Mouse (Mus musculus) limb, embryonic 14.5 days (tissue): ENCODE data around the gene Ctdspl2. TPM values are rescaled to one million over a fixed set of nuclear protein-coding genes. Genes with fewer than 3 reads are reported as not detected.
A peak's percentile ranks its signal among the peaks of the same experiment; 100 is the strongest.
"Not testable (repeated sequence)": the region's sequence is repeated elsewhere in the genome, so short reads cannot be mapped to it uniquely, and the experiment has no call there.

ENCODE experiments used
- ATAC-seq: fragments of 200-750 bp; cut with Nextera tagmentation; 2 replicates; pipeline ENCODE4 v1.8.0; 2017; ENCODE audit warnings: low read depth, moderate number of reproducible peaks, moderate TSS enrichment; ENCODE audit not compliant: low FRiP score
- DNase-seq: peaks from one replicate; pipeline ENCODE4 v3.0.0-alpha.2; 2015; ENCODE audit warnings: low spot score
- H3K27ac ChIP-seq: fragments of 300-500 bp; sonication (generic); replicated peaks from 2 replicates; pipeline ENCODE4 v1.5.1; 2014; ENCODE audit warnings: low read depth, mild to moderate bottlenecking, low read length, moderate library complexity, mixed read lengths
- H3K27me3 ChIP-seq: fragments of 300-500 bp; sonication (generic); 2 replicates; pipeline ENCODE4 v1.6.1; 2014; ENCODE audit warnings: low read length, mixed read lengths; ENCODE audit not compliant: control insufficient read depth, insufficient read depth
- H3K36me3 ChIP-seq: fragments of 300-500 bp; sonication (generic); 2 replicates; pipeline ENCODE4 v1.6.1; 2014; ENCODE audit warnings: mild to moderate bottlenecking, low read length, moderate library complexity, mixed read lengths; ENCODE audit not compliant: control insufficient read depth, insufficient read depth
- H3K4me1 ChIP-seq: fragments of 300-500 bp; sonication (generic); 2 replicates; pipeline ENCODE4 v1.6.1; 2014; ENCODE audit warnings: antibody characterized with exemption, low read length, mixed read lengths; ENCODE audit not compliant: control insufficient read depth, insufficient read depth
- H3K4me2 ChIP-seq: fragments of 300-500 bp; sonication (generic); replicated peaks from 2 replicates; pipeline ENCODE4 v1.6.1; 2014; ENCODE audit warnings: low read depth, mild to moderate bottlenecking, low read length, moderate library complexity; ENCODE audit not compliant: severe bottlenecking
- H3K4me3 ChIP-seq: fragments of 300-500 bp; sonication (generic); replicated peaks from 2 replicates; pipeline ENCODE4 v1.5.1; 2014; ENCODE audit warnings: low read length
- H3K9ac ChIP-seq: fragments of 300-500 bp; sonication (generic); 2 replicates; pipeline ENCODE4 v1.6.1; 2014; ENCODE audit warnings: mild to moderate bottlenecking, low read depth, low read length, moderate library complexity; ENCODE audit not compliant: severe bottlenecking
- H3K9me3 ChIP-seq: fragments of 300-500 bp; sonication (generic); 2 replicates; pipeline ENCODE4 v1.6.1; 2016; ENCODE audit warnings: low read length; ENCODE audit not compliant: control insufficient read depth
- POLR2A ChIP-seq: fragments of 200-500 bp; IDR thresholded peaks from 2 replicates; pipeline ENCODE4 v1.8.0; 2012; ENCODE audit warnings: inconsistent platforms, mild to moderate bottlenecking, moderate library complexity, borderline replicate concordance; ENCODE audit not compliant: insufficient read depth, insufficient read length; ENCODE audit errors: extremely low read depth
- WGBS: fragments of 180-500 bp; shearing (Covaris S2); extraction: QIAGEN DNeasy Blood & Tissue Kit; methylation state at CpG from one replicate; pipeline ENCODE4 v1.1.7; 2014; 5-methylcytosine and 5-hydroxymethylcytosine counted together
- polyA plus RNA-seq, 2 experiments: library from polyadenylated mRNA; depleted of rRNA in 1 of 2; stranded (reverse) in 1 of 2; unstranded in 1 of 2; fragments of >200 nt; fragmentation: Nextera tagmentation in 1 of 2; extraction: Ambion mirVana in 1 of 2; gene quantifications; 2 replicates each; pipeline versions ENCODE4 v1.2.1 to v1.2.3; 2012 to 2014

Ctdspl2 gene
- polyA plus RNA-seq, 2 experiments: 33.0 to 51.2 TPM

DNA sequence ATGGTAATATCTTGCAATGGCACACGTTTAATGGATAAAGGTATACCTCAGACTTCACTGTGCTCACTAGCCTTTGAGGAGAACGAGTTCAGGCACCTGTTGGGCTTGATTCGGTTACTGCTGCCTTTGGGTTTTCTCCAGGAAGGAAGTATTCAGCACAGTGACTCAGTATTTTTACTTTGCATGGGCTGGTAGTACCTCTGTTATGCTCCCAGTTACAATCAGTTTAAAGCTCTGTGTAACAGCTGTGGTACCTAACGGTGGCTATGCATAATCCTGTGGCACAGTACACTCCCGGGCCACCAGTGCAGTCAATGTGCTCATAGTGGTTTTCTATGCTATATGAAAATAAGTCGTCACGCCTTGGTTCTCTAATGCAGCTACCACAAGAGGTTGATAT lies 55.6 kb downstream of the Ctdspl2 start:
- Histone ChIP-seq H3K4me3 (no peak overlapping the region), H3K4me2 (no peak overlapping the region), H3K9me3 (no peaks in the 10 kb centered on the region), H3K27ac (no peak overlapping the region), H3K9ac (no peak overlapping the region), H3K4me1 (no peaks in the 10 kb centered on the region), H3K36me3 (peaks cover 39% of the 10 kb centered on the region), H3K27me3 (no peaks in the 10 kb centered on the region)
- 61% methylated on average over 7 of the region's 7 CpGs for WGBS
- no peak for DNase-seq
- ATAC-seq: no peak
- no peak for TF ChIP-seq POLR2A

DNA sequence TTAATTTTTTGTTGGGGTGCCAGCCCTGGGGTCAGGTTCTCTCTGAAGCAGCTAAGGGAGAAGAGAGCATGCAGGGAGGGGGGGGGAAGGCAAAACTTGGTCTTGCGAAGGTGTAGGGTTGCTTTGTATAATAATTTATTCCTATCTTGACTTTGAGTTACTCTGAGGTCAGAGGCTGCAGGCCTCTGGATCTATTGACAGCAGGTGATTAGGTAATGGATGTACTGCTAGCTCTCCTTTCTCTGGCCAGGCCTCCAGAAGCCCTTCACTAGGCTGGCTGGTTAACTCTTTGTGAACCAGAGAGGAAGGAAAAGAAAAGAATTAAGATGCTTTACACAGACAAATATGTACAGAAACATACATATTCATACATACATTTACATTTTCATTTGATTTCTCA lies 62.9 kb downstream of the Ctdspl2 start:
- DNase-seq: no peak
- Histone ChIP-seq H3K9me3 (no peaks in the 10 kb centered on the region), H3K27ac (no peak overlapping the region), H3K27me3 (no peaks in the 10 kb centered on the region), H3K4me2 (no peak overlapping the region), H3K36me3 (peaks cover 11% of the 10 kb centered on the region; the same call in 1 of the 2 replicates), H3K9ac (no peak overlapping the region), H3K4me1 (no peaks in the 10 kb centered on the region), H3K4me3 (no peak overlapping the region)
- TF ChIP-seq POLR2A: no peak
- no peak for ATAC-seq
- 41% methylated on average over 1 of the region's 1 CpGs for WGBS

DNA sequence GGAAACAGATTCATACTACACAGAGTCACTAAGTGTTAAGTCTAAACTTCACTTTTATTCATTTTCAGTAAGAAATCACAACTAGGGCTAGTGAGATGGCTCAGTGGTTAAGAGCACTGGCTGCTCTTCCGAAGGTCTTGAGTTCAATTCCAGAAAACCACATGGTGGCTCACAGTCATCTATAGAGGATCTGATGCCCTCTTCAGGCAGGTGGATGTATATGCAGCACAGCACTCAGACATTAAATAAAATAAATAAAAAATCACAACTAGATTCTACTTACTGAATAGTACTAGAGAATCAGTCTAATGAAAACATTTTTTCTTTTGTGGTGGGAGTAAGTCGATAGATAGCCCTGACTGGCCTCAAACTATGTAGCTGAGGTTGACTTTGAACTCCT lies 66.5 kb downstream of the Ctdspl2 start:
- Histone ChIP-seq H3K4me1 (no peaks in the 10 kb centered on the region), H3K27ac (no peak overlapping the region), H3K36me3 (no peaks in the 10 kb centered on the region), H3K4me2 (no peak overlapping the region), H3K27me3 (no peaks in the 10 kb centered on the region), H3K4me3 (no peak overlapping the region), H3K9me3 (no peaks in the 10 kb centered on the region), H3K9ac (no peak overlapping the region)
- no peak for TF ChIP-seq POLR2A
- DNase-seq: no peak
- 83% methylated on average over 2 of the region's 2 CpGs for WGBS
- ATAC-seq: no peak

DNA sequence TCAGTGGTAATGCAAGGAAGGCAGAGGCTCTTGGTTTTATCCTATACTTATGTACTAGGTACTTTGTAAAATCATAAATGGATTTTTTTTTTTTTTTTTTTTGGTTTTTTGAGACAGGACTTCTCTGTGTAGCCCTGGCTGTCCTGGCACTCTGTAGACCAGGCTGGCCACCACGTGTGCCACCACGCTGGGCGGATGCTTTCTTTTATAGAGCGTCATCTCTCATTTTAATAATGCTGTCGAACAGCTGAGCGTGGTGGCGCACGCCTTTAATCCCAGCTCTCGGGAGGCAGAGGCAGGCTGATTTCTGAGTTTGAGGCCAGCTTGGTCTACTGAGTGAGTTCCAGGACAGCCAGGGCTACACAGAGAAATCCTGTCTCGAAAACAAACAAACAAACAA lies 71.3 kb downstream of the Ctdspl2 start:
- H3K4me2 ChIP-seq, H3K27ac ChIP-seq, H3K4me3 ChIP-seq, H3K9me3 ChIP-seq, DNase-seq, ATAC-seq, H3K27me3 ChIP-seq, H3K9ac ChIP-seq, H3K4me1 ChIP-seq, H3K36me3 ChIP-seq: not testable (repeated sequence)
- 88% methylated on average over 10 of the region's 10 CpGs for WGBS

DNA sequence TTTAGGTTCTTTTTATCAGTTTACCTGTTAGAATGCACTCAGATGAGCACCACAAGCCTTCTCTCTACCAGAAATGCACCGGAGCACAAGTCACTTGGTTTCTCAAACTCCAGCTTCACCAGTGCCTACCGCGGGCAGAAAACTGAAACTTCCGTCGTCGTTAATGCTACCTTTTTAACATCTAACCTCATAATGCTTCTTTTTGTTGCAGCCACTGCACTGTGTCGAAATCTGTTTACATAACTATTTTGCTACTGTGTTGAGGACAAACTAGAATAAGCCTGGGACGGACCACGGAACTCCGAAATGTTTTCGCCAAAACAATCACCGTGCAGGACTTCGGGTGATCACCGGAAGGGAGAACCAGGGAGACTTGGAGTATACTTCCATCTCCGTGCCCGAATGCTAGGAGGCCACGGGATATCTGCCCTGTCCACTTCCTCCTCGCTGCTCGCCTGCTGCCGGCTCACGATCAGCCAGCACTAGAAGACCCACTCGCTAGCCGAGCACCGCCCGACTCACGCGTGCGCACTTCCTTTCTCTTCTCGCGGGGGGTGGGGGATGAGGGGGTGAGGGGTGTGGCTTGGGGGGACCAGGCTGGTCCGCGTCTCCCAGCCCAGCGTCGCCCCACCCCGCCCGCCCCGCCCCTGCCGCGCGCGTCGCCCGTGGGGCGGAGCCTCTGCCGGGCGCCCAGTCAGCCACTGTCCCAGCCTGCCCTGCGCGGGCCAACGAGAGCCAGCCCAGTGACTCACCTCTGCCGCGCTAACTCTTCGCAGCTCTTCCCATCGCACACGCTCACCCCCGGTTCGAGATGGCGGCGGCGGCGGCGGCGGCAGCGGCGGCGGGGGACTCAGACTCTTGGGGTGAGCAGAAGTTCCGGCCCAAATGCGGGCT lies 72.3 kb downstream of the Ctdspl2 start, which contains the start of gene Eif3j1:
TSS of gene Eif3j1 (plus strand) at position 685 of the 894 bp plus-strand sequence.
- under 1% methylated on average over 39 of the region's 67 CpGs for WGBS

More for the DNA sequence above, 72.3 kb downstream of the Ctdspl2 start, which contains the start of gene Eif3j1:
- H3K4me2 ChIP-seq: peak within 1 kb of the TSS; percentile 65
- H3K9me3 ChIP-seq: no peaks in the 10 kb centered on the region
- peaks cover 10% of the 10 kb centered on the region for H3K36me3 ChIP-seq
- H3K9ac ChIP-seq: peak within 1 kb of the TSS; percentile 90
- ATAC-seq (peak; percentile 99), DNase-seq (peak; percentile 94)
- peak within 1 kb of the TSS; percentile 85 for H3K27ac ChIP-seq
- H3K4me1 ChIP-seq: peaks cover 7% of the 10 kb centered on the region; the same call in 1 of the 2 replicates
- peak; percentile 98; the same call in 1 of the 2 replicates for TF ChIP-seq POLR2A
- no peaks in the 10 kb centered on the region for H3K27me3 ChIP-seq
- peak within 1 kb of the TSS; percentile 81 for H3K4me3 ChIP-seq
